Mouse (Mus musculus): ENCODE results near the gene Adam33. TPM values are rescaled to one million over a fixed set of nuclear protein-coding genes. Genes with fewer than 3 reads are reported as not detected.

Gene Adam33
- polyA plus RNA-seq, 2 experiments, result 0.17 to 0.67 TPM

DNA sequence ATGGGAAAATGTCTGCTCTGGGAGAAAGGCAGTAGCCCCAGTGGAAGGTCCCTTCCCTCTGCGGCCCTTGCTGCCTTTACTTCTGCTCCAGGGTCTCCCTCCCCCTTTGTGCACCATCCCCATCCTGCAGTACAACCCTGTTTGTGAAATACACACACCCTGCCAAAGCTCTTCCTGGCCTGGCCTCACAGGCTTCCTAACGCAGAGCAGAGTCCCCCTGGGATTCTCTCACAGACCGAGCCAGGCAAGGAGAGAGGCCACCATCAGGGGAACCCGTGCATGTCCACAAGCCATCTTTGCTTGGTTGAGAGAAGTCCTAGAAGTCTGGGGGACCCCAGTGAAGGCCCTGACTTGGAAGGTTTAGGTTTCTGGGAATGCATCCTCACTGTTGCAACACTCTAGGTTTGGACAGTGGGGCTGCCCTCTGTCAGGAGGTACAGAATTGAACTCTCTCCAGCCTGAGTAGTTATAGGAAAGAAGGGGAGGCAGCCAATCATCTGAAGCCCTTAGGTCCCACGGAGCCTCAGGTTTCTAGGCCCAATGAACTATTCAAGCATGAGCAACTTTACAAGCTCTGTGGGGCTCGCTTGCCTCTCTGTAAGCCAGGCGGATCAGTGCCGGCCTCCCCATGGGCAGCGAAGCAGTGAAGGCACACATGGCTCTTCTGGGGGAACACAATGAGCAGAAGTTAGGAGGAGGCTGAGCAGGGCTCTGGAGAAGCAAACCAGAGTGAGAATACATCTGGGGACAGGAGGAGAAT, 3.7 kb downstream of the Adam33 start:
- Histone ChIP-seq H3K27me3 (ENCODE audit: control insufficient read depth, insufficient read depth, low read length) (peaks cover 36% of the 10 kb centered on the region), H3K9ac (replicated peaks) (no peak overlapping the region), H3K36me3 (replicated peaks; ENCODE audit: control insufficient read depth, insufficient read depth, low read depth) (no peaks in the 10 kb centered on the region), H3K4me1 (replicated peaks; ENCODE audit: control insufficient read depth in 2 of 2, insufficient read depth in 2 of 2, low read length in 1 of 2) (no peaks in the 10 kb centered on the region), H3K9me3 (ENCODE audit: control insufficient read depth, low read length) (no peaks in the 10 kb centered on the region), H3K4me2 (ENCODE audit: low read depth) (no peak overlapping the region), H3K27ac (no peak overlapping the region), H3K4me3 (ENCODE audit: insufficient read depth in 1 of 2, low read depth in 2 of 2, low read length in 2 of 2) (no peak overlapping the region)
- ATAC-seq (ENCODE audit: insufficient read depth) (no peak), DNase-seq (ENCODE audit: low read depth in 3 of 3, low spot score in 3 of 3) (no peak)
- TF ChIP-seq EP300 (IDR thresholded peaks at IDR 0.05; ENCODE audit: low read depth) (no peak), CTCF (IDR thresholded peaks at IDR 0.05; ENCODE audit: low read depth) (no peak)
- 69% methylated on average over 9 of the region's 9 CpGs for WGBS (ENCODE audit: insufficient replicate concordance)

DNA sequence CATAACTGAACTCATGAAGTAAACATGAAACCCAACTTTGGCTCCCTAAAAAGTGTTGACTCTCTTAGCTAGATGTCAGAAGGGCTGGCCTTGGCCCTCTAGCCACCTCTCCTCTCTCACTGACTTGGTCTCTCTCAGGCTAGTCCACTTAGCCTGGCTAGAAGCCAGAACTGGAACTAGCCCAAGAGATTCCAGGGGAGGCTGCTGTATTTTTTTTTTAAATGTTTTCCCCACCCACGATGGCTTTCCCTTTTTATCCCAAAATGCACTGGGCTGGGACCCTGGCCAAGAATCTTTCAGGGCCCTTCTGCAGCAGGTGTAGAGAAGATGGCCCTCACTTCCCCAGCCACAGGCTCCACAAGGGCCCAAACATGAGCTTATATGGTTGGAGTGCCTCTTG, 4.2 kb downstream of the Adam33 start:
- WGBS (ENCODE audit: insufficient replicate concordance), result 51% methylated on average over 1 of the region's 1 CpGs
- Histone ChIP-seq H3K4me2 (ENCODE audit: low read depth) (no peak overlapping the region), H3K4me3 (ENCODE audit: insufficient read depth in 1 of 2, low read depth in 2 of 2, low read length in 2 of 2) (no peak overlapping the region), H3K27ac (no peak overlapping the region), H3K4me1 (replicated peaks; ENCODE audit: control insufficient read depth in 2 of 2, insufficient read depth in 2 of 2, low read length in 1 of 2) (no peaks in the 10 kb centered on the region), H3K9me3 (ENCODE audit: control insufficient read depth, low read length) (no peaks in the 10 kb centered on the region), H3K27me3 (ENCODE audit: control insufficient read depth, insufficient read depth, low read length) (peaks cover 36% of the 10 kb centered on the region), H3K36me3 (replicated peaks; ENCODE audit: control insufficient read depth, insufficient read depth, low read depth) (no peaks in the 10 kb centered on the region), H3K9ac (replicated peaks) (no peak overlapping the region)
- DNase-seq (ENCODE audit: low read depth in 3 of 3, low spot score in 3 of 3) (no peak), ATAC-seq (ENCODE audit: insufficient read depth) (no peak)
- TF ChIP-seq EP300 (IDR thresholded peaks at IDR 0.05; ENCODE audit: low read depth) (no peak), CTCF (IDR thresholded peaks at IDR 0.05; ENCODE audit: low read depth) (no peak)

DNA sequence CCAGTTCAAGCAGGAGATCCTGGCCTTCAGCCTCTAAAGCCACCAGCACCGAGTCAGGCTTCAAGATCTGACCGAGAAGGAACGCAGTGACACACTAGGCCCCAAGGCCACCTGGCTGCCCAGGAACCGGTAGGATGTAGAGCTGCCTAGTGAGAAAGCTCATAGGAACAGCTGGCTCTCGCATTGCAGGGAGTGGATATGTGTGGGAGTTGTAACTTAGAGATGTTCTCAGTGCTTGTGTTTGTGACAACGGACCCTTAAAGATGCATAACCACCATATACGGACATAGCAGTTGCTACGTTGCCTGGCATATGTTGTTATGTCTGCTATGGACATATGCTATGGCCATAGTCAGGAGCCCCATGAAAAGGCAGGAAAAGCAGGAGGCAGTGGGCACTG, 4.9 kb downstream of the Adam33 start:
- no peak for DNase-seq (ENCODE audit: low read depth in 3 of 3, low spot score in 3 of 3)
- Histone ChIP-seq H3K27ac (no peak overlapping the region), H3K36me3 (replicated peaks; ENCODE audit: control insufficient read depth, insufficient read depth, low read depth) (no peaks in the 10 kb centered on the region), H3K9me3 (ENCODE audit: control insufficient read depth, low read length) (no peaks in the 10 kb centered on the region), H3K4me2 (ENCODE audit: low read depth) (no peak overlapping the region), H3K4me3 (ENCODE audit: insufficient read depth in 1 of 2, low read depth in 2 of 2, low read length in 2 of 2) (no peak overlapping the region), H3K27me3 (ENCODE audit: control insufficient read depth, insufficient read depth, low read length) (peaks cover 40% of the 10 kb centered on the region), H3K9ac (replicated peaks) (no peak overlapping the region), H3K4me1 (replicated peaks; ENCODE audit: control insufficient read depth in 2 of 2, insufficient read depth in 2 of 2, low read length in 1 of 2) (no peaks in the 10 kb centered on the region)
- ATAC-seq (ENCODE audit: insufficient read depth), result no peak
- WGBS (ENCODE audit: insufficient replicate concordance), result 75% methylated on average over 8 of the region's 8 CpGs
- TF ChIP-seq EP300 (IDR thresholded peaks at IDR 0.05; ENCODE audit: low read depth), result no peak
- no peak for TF ChIP-seq CTCF (IDR thresholded peaks at IDR 0.05; ENCODE audit: low read depth)

DNA sequence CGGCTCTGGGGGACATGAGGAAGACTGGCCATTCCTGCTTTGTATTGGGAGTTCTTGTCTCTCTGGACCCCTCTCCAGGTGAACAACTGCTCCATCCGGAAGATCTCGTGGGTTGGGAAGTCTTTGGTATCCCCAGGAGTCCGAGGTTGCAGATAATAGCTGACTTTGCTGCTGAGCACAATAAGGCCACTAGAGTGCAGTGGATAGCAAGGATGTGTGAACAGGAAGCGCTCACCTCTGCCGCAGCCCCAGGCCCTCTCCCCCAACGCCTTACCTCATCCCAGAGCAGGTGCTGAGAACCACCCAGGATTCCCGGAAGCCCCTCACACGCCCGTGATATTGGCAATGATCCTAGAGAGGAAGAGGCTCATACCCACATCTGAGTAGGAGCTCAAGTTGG, 7.4 kb downstream of the Adam33 start:
- ATAC-seq (ENCODE audit: insufficient read depth), result no peak
- no peak overlapping the region for H3K9ac ChIP-seq (replicated peaks)
- no peak for DNase-seq (ENCODE audit: low read depth in 3 of 3, low spot score in 3 of 3)
- H3K4me2 ChIP-seq (ENCODE audit: low read depth), result no peak overlapping the region
- H3K27me3 ChIP-seq (ENCODE audit: control insufficient read depth, insufficient read depth, low read length), result peaks cover 51% of the 10 kb centered on the region
- TF ChIP-seq EP300 (IDR thresholded peaks at IDR 0.05; ENCODE audit: low read depth) (no peak), CTCF (IDR thresholded peaks at IDR 0.05; ENCODE audit: low read depth) (peak; percentile 75)
- H3K4me3 ChIP-seq (ENCODE audit: insufficient read depth in 1 of 2, low read depth in 2 of 2, low read length in 2 of 2), result no peak overlapping the region
- peaks cover 0 to 3% of the 10 kb centered on the region in 2 experiments; a peak in 2 of 4 replicates for H3K4me1 ChIP-seq (replicated peaks; ENCODE audit: control insufficient read depth in 2 of 2, insufficient read depth in 2 of 2, low read length in 1 of 2)
- WGBS (ENCODE audit: insufficient replicate concordance), result 1% methylated on average over 10 of the region's 10 CpGs
- no peak overlapping the region for H3K27ac ChIP-seq
- H3K9me3 ChIP-seq (ENCODE audit: control insufficient read depth, low read length), result no peaks in the 10 kb centered on the region
- no peaks in the 10 kb centered on the region for H3K36me3 ChIP-seq (replicated peaks; ENCODE audit: control insufficient read depth, insufficient read depth, low read depth)

DNA sequence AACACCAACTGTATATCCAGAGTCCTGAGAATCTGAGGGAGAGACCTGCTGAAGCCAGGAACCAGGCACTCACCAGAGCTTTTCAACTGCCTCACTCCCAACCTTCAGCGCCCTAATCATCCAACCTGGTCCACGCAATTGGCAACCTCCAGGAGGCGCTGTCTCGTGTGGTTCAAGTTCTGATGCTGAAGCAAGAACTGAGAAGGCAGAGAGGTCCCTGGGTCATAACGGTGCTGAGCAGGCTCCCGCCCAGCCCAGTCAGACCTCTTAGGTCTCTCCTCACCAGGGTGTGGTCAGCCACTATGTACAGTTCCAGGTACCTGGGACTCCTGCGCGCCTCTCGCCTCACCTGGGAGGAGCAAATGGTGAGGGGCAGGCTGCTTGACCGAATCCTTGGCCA, 8.0 kb downstream of the Adam33 start:
- Histone ChIP-seq H3K4me2 (ENCODE audit: low read depth) (no peak overlapping the region), H3K4me1 (replicated peaks; ENCODE audit: control insufficient read depth in 2 of 2, insufficient read depth in 2 of 2, low read length in 1 of 2) (peaks cover 0 to 3% of the 10 kb centered on the region in 2 experiments; a peak in 2 of 4 replicates), H3K9me3 (ENCODE audit: control insufficient read depth, low read length) (no peaks in the 10 kb centered on the region), H3K27ac (no peak overlapping the region), H3K27me3 (ENCODE audit: control insufficient read depth, insufficient read depth, low read length) (peaks cover 55% of the 10 kb centered on the region), H3K4me3 (ENCODE audit: insufficient read depth in 1 of 2, low read depth in 2 of 2, low read length in 2 of 2) (no peak overlapping the region), H3K9ac (replicated peaks) (no peak overlapping the region), H3K36me3 (replicated peaks; ENCODE audit: control insufficient read depth, insufficient read depth, low read depth) (no peaks in the 10 kb centered on the region)
- WGBS (ENCODE audit: insufficient replicate concordance), result 4% methylated on average over 10 of the region's 10 CpGs
- TF ChIP-seq EP300 (IDR thresholded peaks at IDR 0.05; ENCODE audit: low read depth) (no peak), CTCF (IDR thresholded peaks at IDR 0.05; ENCODE audit: low read depth) (peak; percentile 87)
- DNase-seq (ENCODE audit: low read depth in 3 of 3, low spot score in 3 of 3) (peak; percentile 41 to 52 (median 41)), ATAC-seq (ENCODE audit: insufficient read depth) (peak; percentile 14; the same call in 1 of the 2 replicates)
